Mouse (Mus musculus) embryonic facial prominence, embryonic 14.5 days (tissue): ENCODE measurements around the gene Mfrp. TPM values are rescaled to one million over a fixed set of nuclear protein-coding genes. Genes with fewer than 3 reads are reported as not detected.

Experiments used
- ATAC-seq: fragments of 200-750 bp; cut with Nextera tagmentation; 2 replicates; pipeline ENCODE4 v1.8.0; 2017; ENCODE audit warnings: low read depth, moderate number of reproducible peaks, moderate TSS enrichment
- DNase-seq: peaks from one replicate; pipeline ENCODE4 v3.0.0-alpha.2; 2015; ENCODE audit warnings: low spot score
- H3K27ac ChIP-seq: fragments of 300-500 bp; sonication (generic); replicated peaks from 2 replicates; pipeline ENCODE4 v1.5.1; 2014; ENCODE audit warnings: low read depth, mild to moderate bottlenecking, low read length, moderate library complexity
- H3K27me3 ChIP-seq: fragments of 300-500 bp; sonication (generic); replicated peaks from 2 replicates; pipeline ENCODE4 v1.6.1; 2014; ENCODE audit warnings: low read length; ENCODE audit not compliant: control insufficient read depth, insufficient read depth
- H3K36me3 ChIP-seq: fragments of 300-500 bp; sonication (generic); 2 replicates; pipeline ENCODE4 v1.6.1; 2014; ENCODE audit warnings: low read length, mixed read lengths; ENCODE audit not compliant: control insufficient read depth, insufficient read depth
- H3K4me1 ChIP-seq: fragments of 300-500 bp; sonication (generic); 2 replicates; pipeline ENCODE4 v1.6.1; 2014; ENCODE audit warnings: antibody characterized with exemption, low read length; ENCODE audit not compliant: control insufficient read depth, insufficient read depth
- H3K4me2 ChIP-seq: fragments of 300-500 bp; sonication (generic); 2 replicates; pipeline ENCODE4 v1.6.1; 2014; ENCODE audit warnings: low read depth, mild to moderate bottlenecking, low read length, moderate library complexity, mixed read lengths
- H3K4me3 ChIP-seq: fragments of 300-500 bp; sonication (generic); 2 replicates; pipeline ENCODE4 v1.5.1; 2014; ENCODE audit warnings: low read depth, mild to moderate bottlenecking, low read length
- H3K9ac ChIP-seq: fragments of 300-500 bp; sonication (generic); 2 replicates; pipeline ENCODE4 v1.6.1; 2014; ENCODE audit warnings: low read depth, mild to moderate bottlenecking, low read length, moderate library complexity, mixed read lengths
- H3K9me3 ChIP-seq: fragments of 300-500 bp; sonication (generic); 2 replicates; pipeline ENCODE4 v1.6.1; 2016; ENCODE audit warnings: low read length; ENCODE audit not compliant: control insufficient read depth
- WGBS: fragments of 180-500 bp; shearing (Covaris S2); extraction: QIAGEN DNeasy Blood & Tissue Kit; methylation state at CpG from one replicate; pipeline ENCODE4 v1.1.7; 2014; 5-methylcytosine and 5-hydroxymethylcytosine counted together
- polyA plus RNA-seq: library from polyadenylated mRNA; unstranded; fragments of >200 nt; fragmentation: Nextera tagmentation; extraction: Ambion mirVana; gene quantifications from 2 replicates; pipeline ENCODE4 v1.2.1, GENCODE M21; 2014

The Mfrp gene
- polyA plus RNA-seq, 1 experiment from 2014 or later: not detected

DNA sequence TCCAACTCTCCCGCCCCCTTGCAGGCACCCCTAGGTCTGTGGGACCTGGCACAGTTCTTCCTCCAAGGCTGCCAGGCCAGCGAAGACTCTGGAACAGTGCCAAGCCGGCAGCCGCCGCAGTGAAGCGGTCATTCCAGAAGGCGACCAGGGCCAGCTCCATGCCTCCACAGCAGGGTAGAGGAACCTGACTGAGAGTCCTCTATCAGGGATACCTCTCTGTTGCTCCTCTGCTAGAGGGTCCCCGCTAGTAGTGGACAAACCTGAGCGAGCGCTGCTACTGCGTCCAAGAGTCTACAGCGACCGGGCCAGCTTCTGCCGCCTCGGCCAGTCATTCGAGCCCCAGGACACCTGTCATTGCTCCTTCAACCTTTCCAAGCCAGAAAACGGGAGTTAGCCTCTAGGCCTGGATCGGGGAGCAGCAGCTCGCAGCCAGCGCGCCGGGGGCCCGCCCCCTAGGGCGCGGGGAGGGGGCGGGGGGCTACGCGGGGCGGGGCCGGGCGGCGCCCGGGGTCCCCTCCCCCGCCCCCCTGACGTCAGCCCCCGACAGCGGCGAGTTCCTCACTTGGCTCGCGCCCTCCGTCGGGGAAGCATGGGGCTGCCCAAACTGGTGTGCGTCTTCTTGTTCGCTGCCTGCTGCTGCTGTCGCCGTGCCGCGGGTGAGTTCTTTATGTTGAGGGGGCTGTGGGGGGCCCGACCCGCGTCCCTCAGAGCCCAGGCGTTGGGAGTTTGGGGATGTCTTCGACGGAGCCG, 32.7 kb downstream of the Mfrp start, which contains the start of gene Mcam:
Gene Mcam (plus strand): TSS at position 369 of the 750 bp plus-strand sequence.
- Histone ChIP-seq H3K27ac (peak within 1 kb of the TSS; percentile 74), H3K27me3 (peaks cover 8% of the 10 kb centered on the region; the same call in 1 of the 2 replicates), H3K4me3 (peak within 1 kb of the TSS; percentile 68), H3K4me2 (peak within 1 kb of the TSS; percentile 90), H3K4me1 (peaks cover 29% of the 10 kb centered on the region; the same call in 1 of the 2 replicates), H3K36me3 (peaks cover 15% of the 10 kb centered on the region; the same call in 1 of the 2 replicates), H3K9ac (peak within 1 kb of the TSS; percentile 73), H3K9me3 (no peaks in the 10 kb centered on the region)
- DNase-seq: peak; percentile 79
- ATAC-seq: peak; percentile 41
- 4% methylated on average over 12 of the region's 55 CpGs for WGBS

GRCm38 (mm10) chr9:44134851-44135730, 33.6 kb downstream of the Mfrp start:
- Histone ChIP-seq H3K27ac (peak overlapping the region; percentile 74), H3K36me3 (peaks cover 22% of the 10 kb centered on the region; the same call in 1 of the 2 replicates), H3K4me1 (peaks cover 25% of the 10 kb centered on the region; the same call in 1 of the 2 replicates), H3K9ac (peak overlapping the region; percentile 73), H3K27me3 (peaks cover 8% of the 10 kb centered on the region; the same call in 1 of the 2 replicates), H3K4me3 (peak overlapping the region; percentile 68), H3K4me2 (peak overlapping the region; percentile 90), H3K9me3 (no peaks in the 10 kb centered on the region)
- 3% methylated on average over 36 of the region's 49 CpGs for WGBS
- peak; percentile 23 for ATAC-seq
- DNase-seq: peak; percentile 48

DNA sequence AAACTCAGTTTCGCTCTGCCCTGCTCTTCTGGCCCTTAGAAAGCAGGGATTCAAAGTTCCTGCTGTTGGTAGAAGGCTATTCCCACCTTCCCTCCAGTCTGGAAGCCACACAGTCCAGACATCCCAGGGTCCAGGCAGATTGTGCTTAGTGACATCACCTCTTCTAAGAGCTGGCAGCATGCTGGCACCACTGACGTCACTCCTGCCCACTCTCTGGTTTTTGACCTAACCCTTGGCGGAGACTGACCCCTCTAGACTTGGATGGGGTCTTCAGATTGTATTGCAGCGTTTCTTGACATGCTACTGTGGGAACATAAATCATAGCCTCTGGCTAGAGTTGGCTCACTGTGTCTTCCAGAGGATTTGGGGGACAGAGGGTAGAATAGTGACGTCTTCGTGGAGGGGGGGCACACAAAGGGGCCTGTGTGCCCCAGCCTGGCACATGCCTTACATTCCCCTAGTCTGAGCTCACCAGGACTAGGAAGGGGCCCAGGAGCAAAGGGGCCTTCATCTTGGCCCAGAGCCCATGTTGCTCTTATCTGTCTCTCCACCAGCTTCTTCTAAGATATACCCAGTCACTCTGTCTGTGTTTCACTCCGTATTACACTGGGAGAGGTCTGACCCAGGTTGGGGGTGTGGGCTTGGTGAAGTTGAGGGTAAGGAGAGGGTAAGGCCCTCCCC, 34.3 kb downstream of the Mfrp start:
- peaks cover 17% of the 10 kb centered on the region; the same call in 1 of the 2 replicates for H3K4me1 ChIP-seq
- H3K4me2 ChIP-seq: peak overlapping the region; percentile 90
- 38% methylated on average over 7 of the region's 7 CpGs for WGBS
- H3K27me3 ChIP-seq: peaks cover 8% of the 10 kb centered on the region; the same call in 1 of the 2 replicates
- no peaks in the 10 kb centered on the region for H3K9me3 ChIP-seq
- H3K27ac ChIP-seq: peak overlapping the region; percentile 74
- H3K9ac ChIP-seq: peak overlapping the region; percentile 73
- peaks cover 30% of the 10 kb centered on the region; the same call in 1 of the 2 replicates for H3K36me3 ChIP-seq
- ATAC-seq (peak; percentile 19; the same call in 1 of the 2 replicates), DNase-seq (peak; percentile 41)
- peak overlapping the region; percentile 68 for H3K4me3 ChIP-seq

DNA sequence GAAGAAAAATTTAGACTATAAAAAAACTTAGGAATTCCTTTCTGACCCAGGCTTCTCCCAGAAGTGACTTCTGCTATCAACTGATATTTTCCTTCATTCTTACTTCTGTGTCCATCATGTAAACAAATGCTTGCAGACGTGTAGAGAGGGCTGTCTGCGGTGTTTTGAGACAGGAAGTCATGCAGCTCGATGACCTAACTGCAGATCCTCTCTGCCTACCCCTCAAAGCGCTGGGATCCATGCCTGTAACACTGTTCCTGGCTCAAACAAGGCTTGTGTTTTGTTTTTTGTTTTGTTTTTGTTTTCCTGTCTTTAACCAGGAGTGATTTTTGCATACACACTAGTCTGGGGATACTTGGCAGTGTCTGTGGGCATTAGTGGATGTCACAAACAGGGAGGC, 36.3 kb downstream of the Mfrp start:
- H3K9ac ChIP-seq: no peak overlapping the region
- H3K4me1 ChIP-seq: peaks cover 15% of the 10 kb centered on the region; the same call in 1 of the 2 replicates
- 61% methylated on average over 4 of the region's 4 CpGs for WGBS
- no peak overlapping the region for H3K4me3 ChIP-seq
- DNase-seq (no peak), ATAC-seq (no peak)
- no peak overlapping the region for H3K27ac ChIP-seq
- H3K36me3 ChIP-seq: peaks cover 30% of the 10 kb centered on the region; the same call in 1 of the 2 replicates
- peaks cover 8% of the 10 kb centered on the region; the same call in 1 of the 2 replicates for H3K27me3 ChIP-seq
- no peaks in the 10 kb centered on the region for H3K9me3 ChIP-seq
- H3K4me2 ChIP-seq: no peak overlapping the region

DNA sequence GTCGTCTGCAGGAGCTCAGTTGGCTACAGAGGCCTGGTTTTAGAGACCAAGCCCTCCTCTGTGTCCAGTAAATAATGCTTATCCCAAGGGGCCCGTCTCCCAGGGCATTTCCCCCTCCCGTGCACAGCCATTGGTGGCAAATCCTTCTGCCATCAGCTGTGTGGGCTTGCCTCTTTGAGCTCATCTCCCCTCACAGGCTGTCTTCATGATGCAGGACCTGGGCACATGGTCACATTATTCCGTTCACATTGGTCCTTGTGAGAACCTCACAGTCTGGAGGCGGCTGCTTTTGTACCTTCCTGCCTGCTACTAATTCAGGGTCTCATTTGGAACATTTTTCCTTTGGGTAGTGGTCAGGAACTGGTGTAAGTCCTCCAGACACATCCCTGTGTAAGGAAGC, 40.4 kb downstream of the Mfrp start:
- Histone ChIP-seq H3K4me3 (no peak overlapping the region), H3K36me3 (peaks cover 56% of the 10 kb centered on the region), H3K4me1 (no peaks in the 10 kb centered on the region), H3K27me3 (no peaks in the 10 kb centered on the region), H3K4me2 (no peak overlapping the region), H3K27ac (no peak overlapping the region), H3K9me3 (no peaks in the 10 kb centered on the region), H3K9ac (no peak overlapping the region)
- DNase-seq (no peak), ATAC-seq (no peak)
- WGBS: 60% methylated on average over 5 of the region's 5 CpGs

DNA sequence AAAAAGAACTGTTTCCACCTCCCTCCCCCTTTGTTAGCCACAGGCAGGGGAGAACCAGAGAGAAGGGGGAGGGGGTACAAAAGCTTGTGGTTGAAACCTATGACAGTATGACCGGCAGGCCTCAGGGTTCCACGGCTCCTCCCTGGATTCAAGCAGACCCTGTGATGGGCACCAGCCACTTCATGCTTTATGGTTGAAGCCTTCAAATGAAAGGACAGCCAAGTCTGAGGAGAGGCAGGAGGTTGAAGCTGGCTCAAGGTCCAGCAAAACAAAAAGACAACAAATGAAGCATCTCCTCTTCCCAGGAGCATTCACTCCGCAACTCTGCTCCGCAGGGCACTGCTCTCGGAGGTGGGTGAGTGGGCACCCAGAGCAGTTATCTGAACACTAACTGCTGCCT, 41.9 kb downstream of the Mfrp start:
- H3K4me3 ChIP-seq: no peak overlapping the region
- DNase-seq: no peak
- no peaks in the 10 kb centered on the region for H3K27me3 ChIP-seq
- no peak overlapping the region for H3K4me2 ChIP-seq
- peaks cover 59% of the 10 kb centered on the region for H3K36me3 ChIP-seq
- H3K27ac ChIP-seq: no peak overlapping the region
- 82% methylated on average over 5 of the region's 5 CpGs for WGBS
- no peak for ATAC-seq
- no peak overlapping the region for H3K9ac ChIP-seq
- H3K4me1 ChIP-seq: no peaks in the 10 kb centered on the region
- H3K9me3 ChIP-seq: no peaks in the 10 kb centered on the region

GRCm38 (mm10) chr9:44144023-44144717, 42.6 kb downstream of the Mfrp start:
- 28% methylated on average over 7 of the region's 8 CpGs for WGBS
- H3K4me2 ChIP-seq: no peak overlapping the region
- no peak for DNase-seq

More at GRCm38 (mm10) chr9:44144023-44144717, 42.6 kb downstream of the Mfrp start:
- Histone ChIP-seq H3K9ac (no peak overlapping the region), H3K4me3 (no peak overlapping the region), H3K27ac (no peak overlapping the region), H3K4me1 (no peaks in the 10 kb centered on the region), H3K27me3 (no peaks in the 10 kb centered on the region), H3K9me3 (no peaks in the 10 kb centered on the region), H3K36me3 (peaks cover 59% of the 10 kb centered on the region)
- ATAC-seq: 0 out of 2 replicates have a peak, but pooled peaks have one; percentile 45
